Comparison of ENCODE assay signal across 9 mouse cellular contexts in the genomic region with DNA sequence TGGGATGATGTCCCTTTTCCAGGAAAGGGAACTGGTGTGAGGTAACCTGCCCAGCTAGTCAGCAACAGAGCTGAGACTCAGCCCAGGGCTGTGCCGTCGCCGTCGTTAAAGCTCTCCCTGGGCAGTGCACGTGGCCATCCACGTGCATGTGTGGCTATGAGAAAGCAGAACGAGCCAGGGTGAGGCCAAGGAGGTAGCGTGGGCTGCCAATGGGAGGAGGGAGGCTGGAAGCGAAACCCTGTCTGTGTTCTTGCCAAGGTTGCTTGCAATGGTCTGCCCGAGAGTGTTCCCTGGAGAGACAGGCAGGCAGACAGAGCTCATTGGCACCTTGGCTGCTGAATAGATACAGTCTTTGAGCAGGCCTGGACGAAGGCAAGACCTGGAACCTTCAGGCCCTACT. TPM values are rescaled to one million over a fixed set of nuclear protein-coding genes. Genes with fewer than 3 reads are reported as not detected.
A peak's percentile ranks its signal among the peaks of the same experiment; 100 is the strongest.
DNase-seq lines count a peak whose midpoint lies in the region; ATAC-seq and TF ChIP-seq lines count a peak whose summit lies in the region.
"Had no signal": no experiment of that assay in that cellular context is flagged by ENCODE, and none has a peak within 500 bp of the region (broad histone marks: within the 10 kb centered on the region; RNA-seq: fewer than 3 reads in every experiment).

No protein-coding gene starts in this region.

- no peaks in the 10 kb centered on the region for H3K27me3 ChIP-seq in liver, adult 2 months (ENCODE audit: control insufficient read depth, insufficient read depth, low read length)
- no peaks in the 10 kb centered on the region for H3K27me3 ChIP-seq in liver, postnatal 0 days (ENCODE audit: insufficient read depth, low read length)
- H3K27me3 ChIP-seq: heart, embryonic 15.5 days had no signal

- no peak for TF ChIP-seq EP300 in liver, postnatal 0 days (IDR thresholded peaks at IDR 0.05; ENCODE audit: low read depth)

- 0 out of 2 replicates have a peak overlapping the region, but pooled peaks have one; percentile 11 for H3K27ac ChIP-seq in liver, adult 2 months (replicated peaks; ENCODE audit: insufficient read depth, low read depth, low read length)
- no peak overlapping the region for H3K27ac ChIP-seq in liver, postnatal 0 days (ENCODE audit: low read depth)
- H3K27ac ChIP-seq: heart, embryonic 15.5 days; macrophage had no signal

- H3K4me1 ChIP-seq in liver, adult 2 months (ENCODE audit: control insufficient read depth, insufficient read depth, low read length) = no peaks in the 10 kb centered on the region
- H3K4me1 ChIP-seq in liver, postnatal 0 days (ENCODE audit: insufficient read depth) = no peaks in the 10 kb centered on the region
- H3K4me1 ChIP-seq: heart, embryonic 15.5 days had no signal

- H3K79me2 ChIP-seq in liver, adult 2 months (ENCODE audit: control insufficient read depth, insufficient read depth, low read length) = no peaks in the 10 kb centered on the region

- no peak overlapping the region for H3K4me2 ChIP-seq in liver, postnatal 0 days (ENCODE audit: low read depth, low read length)
- H3K4me2 ChIP-seq: heart, embryonic 15.5 days had no signal

- peak; percentile 54 for DNase-seq in liver, adult 2 months (ENCODE audit: extremely low read depth, low read depth, low spot score)
- DNase-seq in liver, postnatal 0 days = no peak
- peak; percentile 55 for DNase-seq in brain, embryonic 14.5 days (ENCODE audit: low read depth)
- peak; percentile 19 to 59 for DNase-seq in frontal cortex, postnatal 36 days (ENCODE audit: low spot score in 2 of 2)
- DNase-seq in layer of hippocampus, postnatal 36 days = peak; percentile 36 to 70
- no peak for DNase-seq in yolk sac, embryonic 10.5 days (ENCODE audit: low spot score)

- H3K9me3 ChIP-seq in liver, postnatal 0 days (ENCODE audit: low read length) = no peaks in the 10 kb centered on the region
- H3K9me3 ChIP-seq: heart, embryonic 15.5 days had no signal

- 84% methylated on average over 11 of the region's 11 CpGs for WGBS in liver, adult 2 months
- WGBS in liver, postnatal 0 days (ENCODE audit: insufficient replicate concordance) = 59% methylated on average over 11 of the region's 11 CpGs

- TF ChIP-seq POLR2A in liver, adult 2 months (IDR thresholded peaks at IDR 0.05; ENCODE audit: extremely low read depth, insufficient read depth, low read length) = no peak
- TF ChIP-seq POLR2A in brain, embryonic 14.5 days (IDR thresholded peaks at IDR 0.05; ENCODE audit: borderline replicate concordance, extremely low read depth, insufficient read depth, insufficient read length, poor library complexity, severe bottlenecking) = no peak

- H3K9ac ChIP-seq in liver, adult 2 months (ENCODE audit: low read depth, low read length) = no peak overlapping the region
- no peak overlapping the region for H3K9ac ChIP-seq in liver, postnatal 0 days (replicated peaks)
- H3K9ac ChIP-seq: heart, embryonic 15.5 days had no signal

- ATAC-seq in liver, postnatal 0 days = no peak
- no peak for ATAC-seq in monocyte, adult 5-6 weeks (replicated peaks; ENCODE audit: insufficient number of reproducible peaks, low FRiP score, low TSS enrichment, poor library complexity, severe bottlenecking)

- H3K4me3 ChIP-seq in liver, adult 2 months (ENCODE audit: insufficient read depth, low read depth, low read length) = no peak overlapping the region
- H3K4me3 ChIP-seq in liver, postnatal 0 days (ENCODE audit: low read depth, low read length) = no peak overlapping the region
- H3K4me3 ChIP-seq: heart, embryonic 15.5 days had no signal

- TF ChIP-seq CTCF in liver, adult 2 months (IDR thresholded peaks at IDR 0.05; ENCODE audit: low read depth, low read length) = no peak
- TF ChIP-seq CTCF in liver, postnatal 0 days (IDR thresholded peaks at IDR 0.05; ENCODE audit: low read depth) = no peak
- no peak for TF ChIP-seq CTCF in brain, embryonic 14.5 days (IDR thresholded peaks at IDR 0.05; ENCODE audit: borderline replicate concordance, extremely low read depth, insufficient read depth, insufficient read length)

- H3K36me3 ChIP-seq in liver, adult 2 months (ENCODE audit: control insufficient read depth, insufficient read depth, low read length) = no peaks in the 10 kb centered on the region
- H3K36me3 ChIP-seq in liver, postnatal 0 days (replicated peaks; ENCODE audit: insufficient read depth, low read length) = no peaks in the 10 kb centered on the region
- H3K36me3 ChIP-seq: heart, embryonic 15.5 days had no signal

RNA-seq across cellular contexts. Expression of a gene that starts 36.7 kb away (rescaled TPM):
- total RNA-seq in liver, adult 2 months (2014; rRNA removed) = 6.8 and 9.3 TPM in 2 replicates
- polyA plus RNA-seq in liver, adult 2 months (2012; rRNA removed) = 17.3 and 28.3 TPM in 2 replicates
- polyA plus RNA-seq in liver, postnatal 0 days (2015; fragmentation: Nextera tagmentation; extraction: Ambion mirVana) = 5.3 and 5.4 TPM in 2 replicates
- polyA plus RNA-seq in brain, embryonic 14.5 days (2012; rRNA removed) = 26.3 and 31.1 TPM in 2 replicates
- total RNA-seq in layer of hippocampus, postnatal 36 days (2021) = 10 to 100 TPM; 61.4 to 62.0 TPM
- 21.9 to 28.7 TPM (median 25.8 TPM) in 3 replicates for total RNA-seq in monocyte, adult 5-6 weeks (2017)

Comparison
In these comparisons a context has a peak if more than half of its experiments do, and no peak if none do; other contexts are left out.
1. DNase-seq: peak in liver, adult 2 months (single experiment), brain, embryonic 14.5 days (single experiment), frontal cortex, postnatal 36 days (2 of 2) and layer of hippocampus, postnatal 36 days (2 of 2); none in liver, postnatal 0 days (single experiment) and yolk sac, embryonic 10.5 days (single experiment).